Mouse (Mus musculus) myocyte (in vitro differentiated cells): ENCODE measurements around the gene Kank1. TPM values are rescaled to one million over a fixed set of nuclear protein-coding genes. Genes with fewer than 3 reads are reported as not detected.

Source experiments
- H3K27me3 ChIP-seq: one replicate; pipeline ENCODE4 v1.6.1; 2011; ENCODE audit not compliant: control insufficient read depth, insufficient read depth, insufficient read length
- H3K36me3 ChIP-seq: one replicate; pipeline ENCODE4 v1.6.1; 2011; ENCODE audit not compliant: control insufficient read depth, insufficient read depth
- H3K4me2 ChIP-seq: one replicate; pipeline ENCODE4 v1.6.1; 2011; ENCODE audit warnings: low read depth, control low read depth
- H3K4me3 ChIP-seq: one replicate; pipeline ENCODE4 v1.5.1; 2011; ENCODE audit warnings: mild to moderate bottlenecking, control low read depth, moderate library complexity
- H3K79me2 ChIP-seq: one replicate; pipeline ENCODE4 v1.6.1; 2011; ENCODE audit not compliant: control insufficient read depth, insufficient read depth
- H3ac ChIP-seq: one replicate; pipeline ENCODE4 v1.6.1; 2011; ENCODE audit not compliant: control insufficient read depth, insufficient read length
- CEBPB ChIP-seq: IDR thresholded peaks from 2 replicates; pipeline ENCODE4 v1.6.1; 2011; ENCODE audit warnings: mild to moderate bottlenecking, moderate library complexity; ENCODE audit not compliant: poor library complexity, insufficient read depth, severe bottlenecking
- E2F4 ChIP-seq: IDR thresholded peaks from one replicate; pipeline ENCODE4 v1.6.1; 2011; ENCODE audit warnings: mild to moderate bottlenecking, control low read depth, moderate library complexity; ENCODE audit not compliant: insufficient read depth
- MAX ChIP-seq: IDR thresholded peaks from one replicate; pipeline ENCODE4 v1.6.1; 2011; ENCODE audit warnings: low read depth, mild to moderate bottlenecking, control low read depth
- MYOD1 ChIP-seq, 3 experiments: IDR thresholded peaks; one replicate each; pipeline ENCODE4 v1.6.1; 2011; ENCODE audit warnings: control low read depth in 2 of 3, low read depth in 2 of 3, mild to moderate bottlenecking in 2 of 3, moderate library complexity in 1 of 3; ENCODE audit not compliant: insufficient read length in 2 of 3, control insufficient read depth in 1 of 3
- MYOG ChIP-seq, 3 experiments: IDR thresholded peaks; one replicate each; pipeline ENCODE4 v1.6.1; 2011; ENCODE audit warnings: control low read depth in 2 of 3, low read depth in 2 of 3, mild to moderate bottlenecking in 2 of 3; ENCODE audit not compliant: insufficient read length in 2 of 3, control insufficient read depth in 1 of 3, insufficient read depth in 1 of 3
- POLR2A ChIP-seq: IDR thresholded peaks from one replicate; pipeline ENCODE4 v1.6.1; 2011; ENCODE audit warnings: low read depth, mild to moderate bottlenecking, control low read depth, moderate library complexity; ENCODE audit not compliant: insufficient read length
- POLR2AphosphoS2 ChIP-seq: IDR thresholded peaks from one replicate; pipeline ENCODE4 v1.6.1; 2011; ENCODE audit warnings: low read depth, control low read depth; ENCODE audit not compliant: insufficient read length
- REST ChIP-seq: IDR thresholded peaks from one replicate; pipeline ENCODE4 v1.6.1; 2011; ENCODE audit warnings: mild to moderate bottlenecking, control low read depth, moderate library complexity; ENCODE audit not compliant: insufficient read depth, insufficient read length
- SRF ChIP-seq: IDR thresholded peaks from one replicate; pipeline ENCODE4 v1.6.1; 2011; ENCODE audit warnings: low read depth; ENCODE audit not compliant: control insufficient read depth, insufficient read length
- TCF12 ChIP-seq: IDR thresholded peaks from one replicate; pipeline ENCODE4 v1.6.1; 2011; ENCODE audit warnings: mild to moderate bottlenecking, control low read depth; ENCODE audit not compliant: poor library complexity, insufficient read depth, severe bottlenecking
- TCF3 ChIP-seq: IDR thresholded peaks from one replicate; pipeline ENCODE4 v1.6.1; 2011; ENCODE audit warnings: low read depth, control low read depth; ENCODE audit not compliant: insufficient read length
- USF1 ChIP-seq: IDR thresholded peaks from one replicate; pipeline ENCODE4 v1.6.1; 2011; ENCODE audit warnings: low read depth, mild to moderate bottlenecking, control low read depth, moderate library complexity
- polyA plus RNA-seq: library from polyadenylated mRNA; unstranded; fragments of >200 nt; fragmentation: generic; extraction: Trizol; gene quantifications from one replicate; pipeline ENCODE4 v1.2.1, GENCODE M21; 2012; ENCODE audit warnings: missing spikeins

Gene Kank1
- polyA plus RNA-seq, 1 experiment = 4.3 TPM

GRCm38 (mm10) chr19:25376871-25377270 lies 140.1 kb downstream of the Kank1 start:
- H3ac ChIP-seq = no peak overlapping the region
- no peaks in the 10 kb centered on the region for H3K36me3 ChIP-seq
- H3K79me2 ChIP-seq = no peaks in the 10 kb centered on the region
- H3K4me2 ChIP-seq = no peak overlapping the region
- no peak for TF ChIP-seq POLR2A
- TF ChIP-seq TCF3 = no peak
- TF ChIP-seq SRF = no peak
- no peaks in the 10 kb centered on the region for H3K27me3 ChIP-seq
- no peak overlapping the region for H3K4me3 ChIP-seq

GRCm38 (mm10) chr19:25380675-25381074 lies 143.9 kb downstream of the Kank1 start:
- Histone ChIP-seq H3K27me3 (no peaks in the 10 kb centered on the region), H3ac (no peak overlapping the region)
- TF ChIP-seq SRF (no peak), MYOG (IDR thresholded peaks at IDR 0.05; ENCODE audit: control insufficient read depth in 1 of 3, insufficient read depth in 1 of 3, insufficient read length in 2 of 3, low read depth in 2 of 3) (no peak)

GRCm38 (mm10) chr19:25381972-25382371 lies 145.2 kb downstream of the Kank1 start:
- no peak overlapping the region for H3K4me2 ChIP-seq
- no peaks in the 10 kb centered on the region for H3K36me3 ChIP-seq
- no peaks in the 10 kb centered on the region for H3K79me2 ChIP-seq
- no peak overlapping the region for H3ac ChIP-seq
- H3K27me3 ChIP-seq = no peaks in the 10 kb centered on the region
- H3K4me3 ChIP-seq = no peak overlapping the region
- TF ChIP-seq MYOG (IDR thresholded peaks at IDR 0.05; ENCODE audit: control insufficient read depth in 1 of 3, insufficient read depth in 1 of 3, insufficient read length in 2 of 3, low read depth in 2 of 3) (no peak), CEBPB (no peak), TCF3 (no peak), POLR2AphosphoS2 (no peak), E2F4 (no peak), USF1 (no peak), SRF (no peak), MAX (no peak), MYOD1 (IDR thresholded peaks at IDR 0.05; ENCODE audit: control insufficient read depth in 1 of 3, insufficient read length in 2 of 3, low read depth in 2 of 3) (no peak), TCF12 (no peak), POLR2A (no peak)

More at GRCm38 (mm10) chr19:25380675-25381074, 143.9 kb downstream of the Kank1 start:
- H3K4me2 ChIP-seq = no peak overlapping the region
- H3K79me2 ChIP-seq = no peaks in the 10 kb centered on the region
- H3K4me3 ChIP-seq = no peak overlapping the region
- no peaks in the 10 kb centered on the region for H3K36me3 ChIP-seq

GRCm38 (mm10) chr19:25382494-25382893 lies 145.7 kb downstream of the Kank1 start:
- Histone ChIP-seq H3K79me2 (no peaks in the 10 kb centered on the region), H3ac (no peak overlapping the region), H3K27me3 (no peaks in the 10 kb centered on the region), H3K36me3 (no peaks in the 10 kb centered on the region), H3K4me2 (no peak overlapping the region), H3K4me3 (no peak overlapping the region)
- no peak for TF ChIP-seq USF1
- TF ChIP-seq TCF3 = no peak
- no peak for TF ChIP-seq MAX
- TF ChIP-seq POLR2A = no peak
- no peak for TF ChIP-seq MYOD1 (IDR thresholded peaks at IDR 0.05; ENCODE audit: control insufficient read depth in 1 of 3, insufficient read length in 2 of 3, low read depth in 2 of 3)
- TF ChIP-seq TCF12 = no peak
- TF ChIP-seq E2F4 = no peak
- TF ChIP-seq REST = no peak
- no peak for TF ChIP-seq CEBPB
- TF ChIP-seq SRF = no peak
- TF ChIP-seq MYOG (IDR thresholded peaks at IDR 0.05; ENCODE audit: control insufficient read depth in 1 of 3, insufficient read depth in 1 of 3, insufficient read length in 2 of 3, low read depth in 2 of 3) = no peak
- no peak for TF ChIP-seq POLR2AphosphoS2

GRCm38 (mm10) chr19:25383386-25384146 lies 146.8 kb downstream of the Kank1 start:
- Histone ChIP-seq H3K79me2 (no peaks in the 10 kb centered on the region), H3K36me3 (no peaks in the 10 kb centered on the region), H3K4me2 (peak overlapping the region; percentile 44), H3K4me3 (no peak overlapping the region), H3K27me3 (no peaks in the 10 kb centered on the region), H3ac (no peak overlapping the region)
- no peak for TF ChIP-seq TCF12
- no peak for TF ChIP-seq SRF
- TF ChIP-seq USF1 = no peak
- no peak for TF ChIP-seq MAX
- TF ChIP-seq MYOD1 (IDR thresholded peaks at IDR 0.05; ENCODE audit: control insufficient read depth in 1 of 3, insufficient read length in 2 of 3, low read depth in 2 of 3) = no peak
- TF ChIP-seq TCF3 = no peak
- no peak for TF ChIP-seq POLR2A
